Mouse (Mus musculus) T-cell, adult 2 months (primary cell): ENCODE data around the gene Wdr25.

Experiments
- DNase-seq: peaks from one replicate; pipeline ENCODE4 v3.0.0; 2022; ENCODE audit warnings: low spot score

Wdr25 gene

GRCm38 (mm10) chr12:108987448-108987847 lies 94.0 kb downstream of the Wdr25 start:
- DNase-seq = no peak

DNA sequence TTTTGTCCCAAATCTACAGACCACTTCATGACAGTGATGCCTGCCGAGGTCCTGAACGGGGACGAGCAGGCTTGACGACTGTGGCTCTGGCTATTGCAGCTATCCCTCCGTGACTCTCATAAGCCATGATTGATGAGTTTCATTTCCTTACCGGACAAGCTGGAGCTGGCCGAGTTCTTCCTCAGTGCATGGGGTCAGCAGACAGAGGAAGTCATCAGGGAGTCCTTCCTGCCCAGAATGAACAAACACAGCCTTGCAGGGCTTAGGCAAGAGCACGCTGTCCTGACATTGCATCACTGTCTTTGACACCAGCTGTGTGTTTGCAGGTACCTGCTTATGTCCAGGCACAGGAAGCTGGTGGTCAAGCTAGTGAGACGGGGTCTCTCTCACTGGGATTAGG lies 97.0 kb downstream of the Wdr25 start:
- DNase-seq = no peak

DNA sequence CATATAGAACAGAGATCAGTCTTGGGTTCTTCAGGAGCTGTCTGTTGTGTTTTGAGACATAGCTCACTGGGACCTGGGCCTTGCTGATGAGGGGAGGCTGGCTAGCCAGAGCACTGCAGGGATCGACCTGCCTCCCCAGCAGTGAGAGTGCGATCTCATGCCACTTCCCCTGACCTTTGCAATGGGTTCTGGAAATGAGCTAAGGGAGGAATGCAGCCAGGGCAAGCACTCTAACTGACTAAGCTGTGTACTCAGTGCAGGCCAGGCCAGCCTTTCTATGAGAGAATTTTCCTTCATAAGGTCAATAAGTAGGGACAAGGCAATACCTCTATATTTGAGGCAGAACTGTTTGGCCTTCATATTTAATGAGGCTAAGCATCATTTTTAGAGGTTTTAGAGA lies 99.6 kb downstream of the Wdr25 start:
- DNase-seq = no peak

- no peak for DNase-seq
Observed at GRCm38 (mm10) chr12:108994436-108995031, 101.1 kb downstream of the Wdr25 start.

- DNase-seq = no peak
Observed at GRCm38 (mm10) chr12:108995976-108996636, 102.7 kb downstream of the Wdr25 start.

- no peak for DNase-seq
Observed at GRCm38 (mm10) chr12:108997249-108997648, 103.8 kb downstream of the Wdr25 start.

- no peak for DNase-seq
Observed at GRCm38 (mm10) chr12:109002978-109003377, 109.5 kb downstream of the Wdr25 start.

DNA sequence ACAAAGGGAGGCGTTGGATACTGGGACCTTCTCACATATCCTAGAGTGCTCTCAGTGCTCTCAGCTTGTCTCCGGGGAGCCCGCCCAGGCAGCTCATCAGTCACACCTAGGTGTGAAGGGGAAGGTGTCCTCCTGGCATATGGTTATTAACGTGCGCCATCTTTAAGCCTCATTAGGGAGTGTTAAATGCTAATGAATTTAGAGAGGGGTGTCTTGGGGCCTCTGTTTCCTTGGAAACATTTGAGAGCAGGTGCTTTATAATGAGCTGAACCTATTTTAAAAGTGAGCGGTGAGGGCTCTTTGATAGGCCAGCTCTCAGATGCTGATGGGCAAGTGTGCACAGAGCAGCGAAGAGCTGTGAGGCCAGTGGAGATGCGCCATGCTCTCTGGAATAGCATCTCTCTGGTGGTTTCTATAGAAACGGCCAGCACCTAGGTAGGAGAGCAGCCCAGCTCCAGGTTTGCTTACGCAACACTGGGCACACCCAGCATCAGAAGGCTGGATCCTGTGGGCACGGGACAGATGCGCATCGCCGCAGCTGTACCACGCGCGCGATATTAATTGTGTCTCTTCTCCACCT lies 116.7 kb downstream of the Wdr25 start:
- DNase-seq = no peak

DNA sequence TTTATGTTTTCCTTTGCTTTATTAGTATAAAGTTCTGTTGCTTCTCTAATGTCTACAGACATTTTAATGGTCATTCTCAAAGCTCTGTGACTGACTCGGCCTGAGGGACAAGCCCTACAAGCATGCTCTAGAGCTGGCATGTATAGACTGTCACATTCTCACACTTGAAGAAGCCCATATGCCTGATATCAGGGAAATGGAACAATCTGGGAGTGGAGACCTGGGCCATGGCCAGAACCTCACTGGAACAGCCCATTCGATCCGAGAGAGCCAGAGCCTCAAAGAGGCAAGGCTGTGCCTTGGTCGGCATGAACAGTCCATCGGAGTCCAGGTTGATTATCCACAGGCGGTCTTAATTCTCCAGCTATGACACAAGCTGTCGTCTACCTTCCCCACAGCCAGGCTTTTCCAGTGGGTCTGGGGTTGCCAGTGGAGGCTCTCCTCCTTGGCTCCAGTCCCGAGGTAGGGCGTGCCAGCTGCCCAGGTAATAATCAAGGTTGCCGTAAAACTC lies 128.8 kb downstream of the Wdr25 start:
- no peak for DNase-seq

GRCm38 (mm10) chr12:109022966-109023365 lies 129.5 kb downstream of the Wdr25 start:
- DNase-seq = no peak

GRCm38 (mm10) chr12:109023780-109024179 lies 130.3 kb downstream of the Wdr25 start:
- no peak for DNase-seq

- DNase-seq = no peak
Observed at GRCm38 (mm10) chr12:109037026-109037425, 143.6 kb downstream of the Wdr25 start.

DNA sequence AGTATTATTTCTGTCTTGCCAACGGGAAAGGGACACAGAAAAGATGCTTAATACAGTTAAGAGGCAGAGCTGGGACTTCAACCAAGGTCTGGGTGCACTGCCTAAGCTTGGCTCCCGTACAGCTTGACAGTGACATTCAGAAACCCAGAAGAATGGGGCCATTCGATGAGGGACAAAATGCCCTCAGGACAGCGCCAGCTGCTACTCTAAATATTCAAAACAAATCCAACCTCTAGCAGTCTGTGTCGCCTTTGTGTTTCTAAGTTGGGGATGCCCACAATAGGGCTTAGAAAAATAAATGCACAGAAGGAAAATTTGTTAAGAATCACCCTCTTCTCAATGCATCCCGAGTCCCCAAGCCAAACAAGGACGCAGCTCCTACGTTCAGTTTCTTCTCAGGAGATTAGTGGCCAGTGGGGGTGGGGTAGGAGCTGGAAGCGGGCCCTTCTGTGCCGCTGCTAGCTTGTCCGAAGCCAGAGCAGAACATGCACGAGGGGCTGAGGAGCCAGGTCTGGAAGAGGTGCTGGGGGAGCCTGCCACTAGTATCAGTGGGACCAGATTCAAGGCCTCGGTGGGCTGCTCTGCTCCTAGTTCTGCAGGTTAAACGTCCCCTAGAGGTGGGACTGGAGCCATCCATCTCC lies 144.9 kb downstream of the Wdr25 start:
- DNase-seq = no peak

DNA sequence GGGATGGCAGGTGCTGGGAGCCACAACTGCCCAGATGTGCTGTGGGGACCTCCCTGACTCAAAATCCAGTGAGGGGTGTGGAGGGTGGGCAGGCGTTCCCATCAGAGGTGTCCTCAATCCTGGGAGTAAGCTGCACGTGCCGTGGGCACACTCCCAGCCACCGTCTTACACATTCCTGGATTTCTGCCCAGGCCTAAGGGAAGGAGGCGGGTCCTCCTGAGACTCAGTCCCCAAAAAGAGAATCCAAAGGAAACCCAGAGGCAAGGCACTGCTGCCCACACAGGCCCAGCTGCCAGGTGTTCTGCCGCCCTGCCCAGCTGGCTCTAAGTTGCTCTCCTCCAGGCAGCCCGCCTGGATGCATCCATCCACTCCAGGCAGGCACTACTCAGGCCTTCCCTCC lies 145.9 kb downstream of the Wdr25 start:
- DNase-seq = no peak

DNA sequence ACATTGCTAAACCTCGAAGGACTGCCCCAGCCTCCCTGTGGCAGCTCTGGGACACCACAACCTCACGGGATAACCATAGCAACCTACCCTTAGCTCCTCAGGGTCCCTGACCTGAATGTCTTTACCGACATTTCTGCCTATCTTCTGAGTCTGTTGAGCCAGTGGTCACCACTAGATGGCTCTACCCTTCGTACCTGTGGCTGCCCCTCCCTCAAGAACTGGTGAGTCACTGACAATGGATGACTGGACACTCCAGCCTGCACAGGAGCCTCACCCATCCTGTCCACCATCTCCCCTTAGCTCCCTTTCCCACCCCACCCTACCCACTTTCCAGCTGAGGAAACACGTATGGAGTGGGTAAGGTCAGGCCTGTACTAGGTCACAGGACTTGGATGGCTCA lies 151.1 kb downstream of the Wdr25 start:
- no peak for DNase-seq

GRCm38 (mm10) chr12:109045581-109045980 lies 152.2 kb downstream of the Wdr25 start:
- DNase-seq = no peak

DNA sequence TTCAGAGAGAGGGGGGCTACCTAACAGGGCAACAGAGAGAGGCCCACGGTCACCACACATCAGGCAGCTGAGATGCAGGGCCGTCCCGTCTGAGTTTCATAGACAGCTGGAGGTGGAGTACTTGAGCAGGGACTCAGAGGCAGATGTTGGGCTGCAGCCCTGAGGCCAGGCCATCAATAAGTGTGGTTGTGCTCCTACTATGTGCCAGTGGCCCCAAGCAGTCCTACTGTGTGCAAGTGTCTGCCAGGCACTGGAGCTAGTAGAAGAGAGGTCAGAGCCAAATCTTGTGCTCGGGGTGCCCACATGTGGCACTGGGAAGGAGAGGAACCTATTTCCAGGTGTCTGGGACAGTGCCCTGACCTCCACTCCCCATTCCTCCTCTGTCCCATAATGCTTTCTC lies 156.5 kb downstream of the Wdr25 start:
- DNase-seq = no peak

DNA sequence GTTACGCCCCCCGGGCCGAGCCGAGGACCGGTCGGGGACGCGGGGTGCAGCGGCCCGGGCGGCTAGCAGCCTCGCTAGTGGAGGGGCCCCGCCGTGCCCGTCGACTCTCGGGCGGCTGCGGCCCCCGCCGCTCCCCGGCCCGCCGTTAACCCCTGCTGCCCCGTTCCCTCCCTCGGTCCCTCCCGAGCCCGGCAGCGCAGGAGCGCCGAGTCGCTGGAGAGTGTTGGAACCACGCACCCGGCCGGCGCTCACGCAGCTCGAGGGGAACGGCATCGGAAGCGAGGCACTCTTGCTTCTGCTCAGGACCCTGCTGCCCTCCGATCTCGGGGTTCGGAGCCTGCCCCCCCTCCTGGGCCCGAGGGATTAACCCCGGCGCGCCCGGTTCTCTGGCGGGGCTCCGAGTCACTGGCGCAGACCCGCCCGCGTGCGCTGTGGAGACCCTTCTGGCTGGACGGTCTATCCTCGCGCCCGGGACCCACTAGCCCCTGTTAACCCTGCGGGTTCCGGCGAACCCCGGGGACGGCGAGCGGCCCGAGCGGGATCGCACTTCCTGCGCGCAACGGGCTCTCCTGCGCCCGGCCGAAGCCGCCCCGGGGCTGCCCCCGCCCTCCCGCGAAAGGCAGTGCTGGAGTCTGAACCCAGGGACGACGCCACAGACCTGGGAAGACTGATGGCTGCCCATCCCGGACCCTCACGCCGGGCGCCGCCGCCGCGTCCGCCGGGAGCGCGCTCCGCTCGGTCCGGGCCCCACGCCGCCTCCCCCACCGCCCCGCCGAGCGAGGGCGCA lies 159.8 kb downstream of the Wdr25 start:
- no peak for DNase-seq

- DNase-seq = no peak
Observed at GRCm38 (mm10) chr12:109057736-109058135, 164.3 kb downstream of the Wdr25 start.

DNA sequence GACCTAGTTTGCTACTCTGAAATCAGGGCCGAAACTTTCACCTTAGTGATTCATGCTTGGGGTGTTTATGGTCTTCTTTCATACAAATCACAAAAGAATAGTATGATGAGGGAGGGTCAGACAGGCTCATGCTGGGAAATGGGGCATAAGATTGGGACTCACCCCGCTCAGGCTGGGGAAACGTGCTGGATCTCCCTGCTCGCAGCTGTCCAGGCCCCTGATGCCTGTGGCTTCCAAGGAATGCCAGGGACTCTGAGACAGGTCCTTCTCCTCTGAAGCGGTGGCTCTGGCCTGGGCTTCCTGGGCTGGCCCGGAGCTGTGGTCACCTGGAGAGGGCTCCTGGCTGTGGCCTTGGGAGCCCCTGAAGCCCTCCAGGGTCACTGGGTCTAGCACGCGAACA lies 165.2 kb downstream of the Wdr25 start:
- no peak for DNase-seq

- peak; percentile 34 for DNase-seq
Observed at GRCm38 (mm10) chr12:109067561-109068135, 174.2 kb downstream of the Wdr25 start.

DNA sequence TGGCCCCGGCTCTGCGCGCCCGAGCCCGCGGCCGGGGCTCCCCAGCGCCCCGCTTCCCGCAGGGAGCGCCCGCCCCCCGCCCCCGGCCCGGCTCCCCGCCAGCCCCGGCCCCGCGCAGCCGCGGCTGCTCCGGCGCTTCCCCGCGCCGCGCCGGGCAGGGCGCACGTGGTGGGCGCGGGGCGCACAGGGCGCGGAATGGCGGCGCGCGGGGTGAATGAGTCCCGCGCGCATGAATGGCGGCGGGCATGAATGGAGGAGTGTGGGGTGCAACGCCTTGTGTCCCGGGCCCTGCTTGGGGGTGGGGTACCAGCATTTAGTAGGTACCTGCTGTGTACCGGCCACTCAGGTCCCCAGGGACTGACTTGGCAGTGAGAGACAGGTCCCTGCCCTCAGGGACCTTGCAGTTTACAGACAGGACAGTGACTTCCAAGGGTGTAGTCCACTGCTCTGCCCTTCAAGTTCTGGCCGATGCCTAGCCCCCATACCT lies 174.8 kb downstream of the Wdr25 start, which contains the start of gene Begain:
Begain (minus strand) TSS at position 51 of the 487 bp plus-strand sequence.
- no peak for DNase-seq
